30 mouse cellular contexts compared by ENCODE assay signal in genomic region chr2:27912546-27913275, GRCm38 (mm10). TPM values are rescaled to one million over a fixed set of nuclear protein-coding genes. Genes with fewer than 3 reads are reported as not detected.
A peak's percentile ranks its signal among the peaks of the same experiment; 100 is the strongest.
DNase-seq lines count a peak whose midpoint lies in the region; ATAC-seq and TF ChIP-seq lines count a peak whose summit lies in the region.
"Had no signal": no experiment of that assay in that cellular context is flagged by ENCODE, and none has a peak within 500 bp of the region (broad histone marks: within the 10 kb centered on the region; RNA-seq: fewer than 3 reads in every experiment).

No protein-coding gene starts in this region.

- no peak overlapping the region for H3K4me2 ChIP-seq in forebrain, embryonic 11.5 days (ENCODE audit: low read depth, low read length, severe bottlenecking)
- H3K4me2 ChIP-seq: embryonic facial prominence, embryonic 13.5 days; heart, embryonic 15.5 days; hindbrain, embryonic 12.5 days; midbrain, embryonic 11.5 days; neural tube, embryonic 12.5 days had no signal

- TF ChIP-seq EP300 in heart, adult 2 months (IDR thresholded peaks at IDR 0.05; ENCODE audit: insufficient read depth, low read depth, low read length) = no peak

- no peaks in the 10 kb centered on the region for H3K36me3 ChIP-seq in heart, adult 2 months (ENCODE audit: control insufficient read depth, insufficient read depth, low read length)
- no peaks in the 10 kb centered on the region for H3K36me3 ChIP-seq in forebrain, embryonic 11.5 days (ENCODE audit: control insufficient read depth, insufficient read depth, low read length)
- H3K36me3 ChIP-seq: forebrain, embryonic 10.5 days; heart, embryonic 10.5 days; heart, embryonic 15.5 days; hindbrain, embryonic 12.5 days; neural tube, embryonic 12.5 days had no signal

- TF ChIP-seq POLR2A in heart, adult 2 months (IDR thresholded peaks at IDR 0.05; ENCODE audit: insufficient read depth, low read depth, low read length) = no peak

- WGBS in heart, adult 2 months = 46% methylated on average over 1 of the region's 1 CpGs
- WGBS in forebrain, embryonic 11.5 days = 88% methylated on average over 1 of the region's 1 CpGs

- no peak overlapping the region for H3K9ac ChIP-seq in heart, adult 2 months (ENCODE audit: low read depth, low read length)
- H3K9ac ChIP-seq in forebrain, embryonic 11.5 days (ENCODE audit: low read length) = no peak overlapping the region
- H3K9ac ChIP-seq: embryonic facial prominence, embryonic 13.5 days; heart, embryonic 15.5 days; hindbrain, embryonic 12.5 days; liver, embryonic 14.5 days; neural tube, embryonic 12.5 days had no signal

- no peaks in the 10 kb centered on the region for H3K9me3 ChIP-seq in forebrain, embryonic 11.5 days (ENCODE audit: control insufficient read depth, low read length)
- H3K9me3 ChIP-seq: embryonic facial prominence, embryonic 13.5 days; forebrain, embryonic 10.5 days; heart, embryonic 10.5 days; heart, embryonic 15.5 days; hindbrain, embryonic 12.5 days; neural tube, embryonic 12.5 days had no signal

- no peak for TF ChIP-seq CTCF in heart, adult 2 months (IDR thresholded peaks at IDR 0.05)
- TF ChIP-seq CTCF in layer of hippocampus, adult 2 months (conservative IDR thresholded peaks at IDR 0.05) = no peak

- intact Hi-C loops in heart, adult 2 months (cut with DNase I) = no loop called here

- DNase-seq in heart, adult 11 months = peak; percentile 93
- DNase-seq in heart, adult 2 months = no peak
- DNase-seq in adipocyte (ENCODE audit: low spot score) = peak; percentile 72
- no peak for DNase-seq in layer of hippocampus, adult 2 months (ENCODE audit: low spot score in 2 of 2)
- DNase-seq in forebrain, embryonic 11.5 days (ENCODE audit: low spot score) = no peak
- DNase-seq: B cell, adult 2 months; cerebellum, adult 8-10 months; cerebellum, postnatal 36 days; kidney, adult 9 months; kidney, postnatal 10 days; layer of hippocampus, adult 9-11 months; liver; lung, adult 2 months; lung, postnatal 14 days; thymus, adult 2 months; thymus, postnatal 36 days had no signal

- no peak overlapping the region for H3K27ac ChIP-seq in heart, adult 2 months
- H3K27ac ChIP-seq in layer of hippocampus, adult 2 months = no peak overlapping the region
- H3K27ac ChIP-seq in forebrain, embryonic 11.5 days (ENCODE audit: low read depth, low read length) = no peak overlapping the region
- H3K27ac ChIP-seq: embryonic facial prominence, embryonic 13.5 days; forebrain, embryonic 10.5 days; heart, embryonic 10.5 days; heart, embryonic 15.5 days; hindbrain, embryonic 12.5 days; hindbrain, postnatal 0 days; liver, embryonic 14.5 days; neural tube, embryonic 12.5 days had no signal

- peaks cover 2% of the 10 kb centered on the region; the same call in 1 of the 2 replicates for H3K79me2 ChIP-seq in heart, adult 2 months (replicated peaks; ENCODE audit: control insufficient read depth, insufficient read depth, low read length)

- 0 out of 2 replicates have a peak, but pooled peaks have one; percentile 18 for ATAC-seq in common myeloid progenitor, adult 5-6 weeks (replicated peaks; ENCODE audit: low read depth, poor library complexity, severe bottlenecking)
- ATAC-seq in activated CD4-positive, CD25-positive, alpha-beta regulatory T cell, adult 4 months = no peak
- no peak for ATAC-seq in forebrain, embryonic 11.5 days (replicated peaks; ENCODE audit: low FRiP score)
- ATAC-seq: forebrain, embryonic 16.5 days; hindbrain, postnatal 0 days; intestine, embryonic 16.5 days; midbrain, embryonic 16.5 days had no signal

- no peak overlapping the region for H3K4me3 ChIP-seq in heart, adult 2 months
- H3K4me3 ChIP-seq in layer of hippocampus, adult 2 months = no peak overlapping the region
- no peak overlapping the region for H3K4me3 ChIP-seq in forebrain, embryonic 11.5 days (ENCODE audit: low read depth, low read length)
- H3K4me3 ChIP-seq: embryonic facial prominence, embryonic 13.5 days; forebrain, embryonic 10.5 days; heart, embryonic 10.5 days; heart, embryonic 15.5 days; hindbrain, embryonic 12.5 days; neural tube, embryonic 12.5 days had no signal

- H3K27me3 ChIP-seq in heart, adult 2 months (ENCODE audit: control insufficient read depth, insufficient read depth, low read length) = no peaks in the 10 kb centered on the region
- H3K27me3 ChIP-seq in forebrain, embryonic 11.5 days (ENCODE audit: control insufficient read depth, insufficient read depth, low read length) = no peaks in the 10 kb centered on the region
- H3K27me3 ChIP-seq: embryonic facial prominence, embryonic 13.5 days; heart, embryonic 15.5 days; hindbrain, embryonic 12.5 days; neural tube, embryonic 12.5 days had no signal

- H3K4me1 ChIP-seq in heart, adult 2 months (ENCODE audit: control insufficient read depth, insufficient read depth, low read length) = peaks cover 4% of the 10 kb centered on the region
- H3K4me1 ChIP-seq in forebrain, embryonic 11.5 days (replicated peaks; ENCODE audit: control insufficient read depth, insufficient read depth, low read length) = no peaks in the 10 kb centered on the region

RNA-seq across cellular contexts. Expression of gene Col5a1, which starts 26.5 kb away (rescaled TPM):
- 10 to 100 TPM; 16.0 to 22.9 TPM for total RNA-seq in heart, adult 2 months (2021)
- 15.7 and 17.2 TPM in 2 replicates for polyA plus RNA-seq in heart, adult 2 months (2012; rRNA removed)
- total RNA-seq in common myeloid progenitor, adult 5-6 weeks (2017) = 0.97 and 5.0 TPM in 2 replicates
- 1 to 10 TPM; 3.6 to 4.1 TPM for total RNA-seq in layer of hippocampus, adult 2 months (2021)
- not detected for polyA plus RNA-seq in activated CD4-positive, CD25-positive, alpha-beta regulatory T cell, adult 4 months (2017; shearing (Covaris generic))
- 20.9 and 23.7 TPM in 2 replicates for polyA plus RNA-seq in forebrain, embryonic 11.5 days (2014; fragmentation: Nextera tagmentation; extraction: Ambion mirVana)

Comparison
In these comparisons a context has a peak if more than half of its experiments do, and no peak if none do; other contexts are left out.
1. DNase-seq: peak in heart, adult 11 months (single experiment) and adipocyte (single experiment); none in heart, adult 2 months (0 of 2), layer of hippocampus, adult 2 months (0 of 2) and forebrain, embryonic 11.5 days (single experiment).